Mouse (Mus musculus) liver, adult (tissue): ENCODE measurements around the gene Rnf152.
A peak's percentile ranks its signal among the peaks of the same experiment; 100 is the strongest.

Experiments
- GATA4 ChIP-seq: IDR thresholded peaks from 2 replicates; pipeline ENCODE4 v1.6.1; 2014; ENCODE audit warnings: mild to moderate bottlenecking, low read length; ENCODE audit not compliant: insufficient replicate concordance

Rnf152 gene

DNA sequence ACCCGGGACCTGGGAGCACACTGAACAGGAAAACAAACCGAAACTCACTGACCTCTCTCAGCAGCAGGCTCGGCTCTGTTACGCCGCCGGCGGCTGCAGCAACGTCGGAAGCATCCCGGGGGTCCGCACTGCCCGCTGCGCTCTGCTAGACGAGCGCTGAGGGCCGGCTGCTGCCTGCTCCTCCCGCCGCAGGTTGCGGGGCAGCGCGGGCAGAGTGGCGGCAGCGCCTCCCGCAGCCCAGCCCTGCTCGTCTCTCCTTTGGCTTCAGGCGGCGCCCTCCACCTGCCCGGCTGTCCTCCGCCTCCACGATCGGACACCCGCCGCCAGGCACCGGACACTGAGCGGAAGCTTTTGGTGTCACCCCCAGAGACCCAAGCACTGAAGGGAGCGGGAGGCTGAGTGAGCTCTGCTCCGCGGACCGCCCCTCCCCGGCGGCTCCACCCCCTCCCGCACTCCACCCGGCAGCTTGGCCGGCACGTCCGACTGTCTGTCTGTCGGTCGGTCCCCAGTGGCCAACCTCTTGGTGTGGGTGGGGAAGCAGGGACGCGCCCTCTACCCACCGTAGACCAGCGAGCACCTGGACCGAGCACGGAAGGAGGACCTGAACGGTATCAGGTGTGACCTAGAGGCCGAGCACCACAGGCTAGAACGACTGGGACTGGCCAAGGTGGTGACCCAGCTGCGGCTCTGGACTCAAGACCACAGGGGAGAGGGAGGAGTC, at the start of gene Rnf152:
Gene Rnf152 (minus strand): TSS at position 420 of the 721 bp plus-strand sequence.
- TF ChIP-seq GATA4: peak; percentile 19; the same call in 1 of the 2 replicates

DNA sequence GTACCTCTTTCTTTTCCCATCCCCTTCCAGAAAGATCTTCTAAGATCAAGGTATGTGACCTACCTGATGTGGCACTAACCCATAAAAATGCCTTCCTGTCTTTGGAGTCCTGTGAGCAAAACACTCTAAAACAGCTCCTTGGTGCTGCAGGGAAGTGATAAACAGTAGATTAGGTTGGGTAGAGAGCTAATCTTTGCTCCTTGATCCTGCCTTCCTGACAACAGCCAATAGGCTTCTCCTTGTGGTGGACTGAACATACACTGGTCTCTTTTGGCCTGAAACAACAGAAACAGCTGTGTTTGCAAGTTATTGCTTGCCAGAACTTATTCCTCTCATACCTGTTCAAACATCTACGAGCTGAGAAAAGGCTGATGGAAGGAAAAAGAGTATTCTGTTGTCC, 46.3 kb upstream of the Rnf152 start:
- TF ChIP-seq GATA4: no peak

DNA sequence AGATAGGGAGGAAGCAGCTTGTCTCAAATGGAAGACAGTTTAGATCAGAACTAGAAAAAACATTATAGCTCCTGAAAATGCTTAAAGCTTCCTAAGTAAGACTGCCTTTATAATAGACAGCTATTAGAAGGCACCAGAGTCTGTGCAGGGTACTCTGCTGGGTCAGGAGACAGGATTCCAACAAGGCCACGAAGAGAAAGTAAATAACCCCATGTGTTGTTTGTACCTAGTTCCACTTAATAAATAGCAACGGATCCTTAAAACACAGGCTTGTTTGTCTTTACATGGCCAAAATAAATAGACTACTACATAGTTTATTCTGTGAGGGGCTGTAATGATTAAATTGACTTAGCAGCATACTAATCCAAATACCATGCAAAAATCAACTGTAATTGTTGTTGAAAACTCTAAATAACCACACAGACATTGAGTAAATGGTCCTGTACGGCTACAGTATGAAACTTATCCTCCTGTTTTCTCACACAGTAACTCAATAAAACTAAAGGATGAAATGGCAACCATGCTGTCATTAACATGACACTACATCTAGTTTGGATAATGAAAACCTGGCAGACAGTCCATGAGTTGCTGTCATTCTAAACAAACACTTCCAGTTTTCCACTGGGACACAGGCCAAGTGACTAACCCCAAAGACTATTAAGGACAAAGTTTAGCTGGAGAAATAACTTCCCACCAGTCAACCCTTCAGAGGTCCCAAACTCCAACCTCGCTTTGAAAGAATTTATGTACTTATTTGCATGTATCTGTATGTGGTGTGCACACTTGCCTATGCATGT, 27.8 kb upstream of the Rnf152 start:
- TF ChIP-seq GATA4: no peak

DNA sequence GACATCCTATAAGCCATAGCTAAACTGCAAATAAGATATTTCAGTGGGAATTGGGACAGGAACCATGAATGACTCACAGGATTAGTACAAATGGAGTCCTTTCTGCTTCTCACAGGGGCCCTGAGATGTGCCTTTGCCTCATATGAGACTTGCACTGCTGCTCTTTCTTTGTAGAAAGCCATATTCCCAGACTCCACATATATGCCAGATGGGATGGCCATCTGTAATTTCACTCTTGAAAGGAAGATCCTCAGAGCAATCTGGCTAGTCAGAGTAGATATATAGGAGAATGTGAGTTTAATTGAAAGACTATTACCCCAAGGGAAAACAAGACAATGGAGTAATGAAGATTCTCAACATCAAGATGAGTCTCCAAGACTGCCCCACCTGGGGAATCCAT, 21.0 kb upstream of the Rnf152 start:
- TF ChIP-seq GATA4: no peak

DNA sequence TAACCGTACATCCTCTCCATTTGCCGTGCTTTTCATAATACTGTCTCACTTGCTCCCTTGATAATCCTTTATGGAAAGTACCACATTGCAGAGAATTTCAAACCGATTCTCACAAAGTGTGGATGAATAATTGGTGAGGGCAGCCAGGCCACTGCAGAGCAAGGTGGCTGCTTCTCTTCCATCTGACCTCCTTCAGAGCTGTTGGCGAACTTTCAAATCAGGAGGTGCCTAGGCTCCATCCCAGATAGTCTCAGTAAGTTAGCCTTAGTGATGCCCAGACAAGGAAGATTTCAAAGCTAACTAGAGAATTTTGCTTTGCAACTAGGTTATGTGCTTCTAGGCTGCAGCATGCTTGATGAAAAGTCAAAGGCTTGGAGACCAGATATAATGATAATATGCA, 18.1 kb upstream of the Rnf152 start:
- TF ChIP-seq GATA4: no peak

DNA sequence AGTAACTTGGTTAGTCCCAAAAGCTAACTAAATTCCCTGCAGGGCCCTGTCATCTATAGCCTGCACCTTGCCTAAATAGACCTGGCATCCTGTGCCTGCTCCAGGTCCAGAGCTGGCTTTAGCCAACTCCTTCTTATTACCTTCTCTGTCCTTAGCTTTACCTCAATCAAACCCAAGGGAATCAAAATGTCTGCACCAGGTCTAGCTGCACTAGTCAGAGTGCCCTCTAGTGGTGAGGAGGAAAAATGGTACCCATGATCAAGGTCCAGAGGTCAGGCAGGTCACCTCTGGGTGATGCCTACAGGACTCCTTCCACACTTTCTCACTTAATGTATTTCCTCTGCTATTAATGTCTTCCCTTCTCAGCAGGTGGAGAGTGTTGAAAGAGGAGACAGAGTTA, 6.2 kb upstream of the Rnf152 start:
- TF ChIP-seq GATA4: no peak

DNA sequence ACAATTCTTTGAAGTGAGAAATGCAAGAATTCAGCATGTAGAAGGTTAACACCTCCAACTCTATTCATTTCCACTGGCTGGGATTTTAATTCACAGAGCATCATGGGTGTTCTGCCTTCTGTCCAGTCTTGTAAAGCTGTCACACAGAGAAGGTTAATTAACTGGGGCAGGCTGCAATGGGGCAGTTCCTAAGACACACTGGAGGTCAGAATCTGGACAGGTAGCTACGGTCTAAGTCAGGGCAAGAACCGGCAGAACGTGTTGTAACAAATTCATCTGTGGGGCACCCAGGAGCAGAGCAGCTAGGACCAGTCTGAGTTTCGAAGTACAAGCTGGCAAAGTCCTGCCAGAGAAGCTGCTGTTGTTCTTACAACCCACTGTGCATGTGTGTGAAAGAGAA, 2.4 kb upstream of the Rnf152 start:
- TF ChIP-seq GATA4: no peak

DNA sequence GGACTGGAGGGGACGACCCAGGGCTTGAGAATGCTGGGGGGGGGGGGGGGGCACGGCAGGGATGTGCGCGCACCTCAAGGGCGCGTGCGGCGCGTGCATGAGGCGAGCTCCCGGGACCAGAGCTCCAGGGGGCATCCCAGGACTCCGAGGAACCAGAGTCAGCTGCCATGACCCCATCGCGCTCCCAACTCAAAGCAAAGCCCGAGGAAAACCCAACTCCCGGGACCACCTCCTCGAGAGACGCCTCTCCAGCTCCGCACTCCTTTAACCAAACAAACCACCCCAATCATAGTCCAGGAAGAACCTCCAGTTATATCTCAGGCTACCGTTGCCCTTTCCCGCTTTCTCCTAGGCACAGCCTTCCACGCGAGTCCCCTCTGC, 610 bp downstream of the Rnf152 start:
- no peak for TF ChIP-seq GATA4

DNA sequence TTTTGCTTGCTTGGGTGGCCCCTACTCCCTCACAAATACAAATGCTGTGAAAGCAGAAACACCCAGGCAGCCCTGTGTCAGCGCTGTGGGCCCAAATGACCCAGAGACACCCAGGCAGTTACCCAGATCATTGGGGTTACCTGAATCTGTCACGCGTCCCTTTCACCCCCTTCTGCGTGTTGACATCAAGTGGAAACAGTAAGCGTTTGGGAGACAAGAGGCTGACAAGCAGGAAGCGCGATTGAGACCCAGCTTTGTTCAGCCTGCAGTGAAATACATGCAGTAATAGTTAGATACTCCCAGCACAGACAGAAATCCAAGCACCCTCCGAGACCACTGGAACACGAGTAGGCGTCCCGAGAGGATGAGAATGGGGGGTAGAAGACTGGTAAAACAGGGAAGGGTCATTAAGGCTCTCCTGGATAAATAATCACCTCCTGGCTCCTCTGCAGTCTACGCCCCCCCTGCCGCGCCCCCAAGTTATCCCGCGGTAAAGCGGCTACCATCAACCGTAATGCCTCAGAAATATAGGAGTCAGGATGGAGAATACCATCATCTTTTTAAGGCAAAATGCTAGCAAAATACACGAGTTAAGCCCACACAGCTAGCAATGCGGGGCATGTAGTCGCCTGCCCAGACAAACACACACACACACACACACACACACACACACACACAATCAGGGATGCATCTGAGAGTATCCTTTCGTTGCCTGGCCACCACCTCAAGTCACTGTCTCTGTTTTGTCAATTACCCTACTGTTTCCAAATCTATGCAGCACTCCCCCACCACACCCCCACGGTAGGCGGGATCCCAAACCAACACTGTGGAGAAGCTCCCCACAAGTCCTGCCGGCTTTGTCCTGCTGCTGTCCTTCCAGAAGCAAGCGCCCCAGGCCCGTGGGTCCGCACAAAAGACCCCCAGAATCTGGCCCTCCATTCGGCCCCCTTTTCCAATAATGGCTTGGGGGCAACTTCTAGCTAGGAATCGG, 1.3 kb downstream of the Rnf152 start:
- TF ChIP-seq GATA4: no peak

DNA sequence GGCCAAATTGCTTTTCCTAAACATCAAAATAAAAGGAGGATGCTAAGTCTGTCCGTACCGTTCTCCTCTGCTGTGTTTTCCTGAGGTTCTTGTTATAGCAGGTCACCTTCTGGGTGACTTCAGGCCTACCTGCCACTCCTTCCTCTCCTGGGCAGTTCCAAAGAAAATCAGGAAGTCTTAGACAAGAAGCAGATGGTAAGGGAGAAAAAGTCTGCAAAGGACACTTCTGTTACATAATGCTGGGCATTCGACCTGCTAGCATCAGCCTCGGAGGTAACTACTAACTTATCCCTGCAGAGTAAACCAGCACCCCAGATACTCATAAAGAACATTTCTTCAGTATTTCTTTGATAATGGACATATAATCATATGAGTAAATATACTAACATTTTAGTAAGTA, 4.7 kb downstream of the Rnf152 start:
- TF ChIP-seq GATA4: no peak

DNA sequence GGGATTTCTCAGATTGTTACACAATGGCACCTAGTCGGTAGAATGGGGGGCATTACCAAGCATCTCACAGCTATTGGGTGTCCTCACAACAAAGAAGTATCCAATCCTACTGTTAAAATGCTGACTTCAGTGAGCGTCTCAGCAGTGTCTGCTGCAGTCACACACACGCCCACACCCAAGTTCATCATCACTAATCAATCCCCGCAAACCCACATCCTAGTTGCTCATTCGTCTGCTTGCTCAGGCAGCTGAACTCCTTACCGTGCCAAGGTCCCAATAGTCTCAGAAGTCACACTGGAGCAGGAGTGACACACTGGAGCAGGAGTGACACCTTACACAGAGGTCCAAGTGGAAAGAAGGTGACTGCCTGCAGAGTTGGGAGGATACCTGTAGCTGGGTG, 14.2 kb downstream of the Rnf152 start:
- TF ChIP-seq GATA4: no peak

DNA sequence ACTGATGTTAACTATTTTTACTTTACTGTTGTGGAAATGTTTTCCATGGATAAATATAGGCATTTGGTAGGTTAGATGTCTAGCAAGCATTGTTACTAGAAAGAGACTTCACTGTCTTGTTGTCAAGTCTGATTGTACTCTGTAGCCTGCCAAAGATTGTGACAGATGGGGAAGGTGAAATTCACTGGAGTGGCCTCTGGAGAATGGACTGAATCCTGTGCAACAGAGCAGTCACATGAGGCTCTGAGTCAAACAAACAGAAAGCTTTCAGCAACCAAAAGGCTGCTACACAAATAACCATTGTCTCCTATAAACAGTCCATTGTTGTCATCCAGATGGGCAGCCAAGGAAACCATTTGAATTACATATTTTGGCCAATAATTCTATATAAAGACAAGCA, 15.6 kb downstream of the Rnf152 start:
- TF ChIP-seq GATA4: no peak

DNA sequence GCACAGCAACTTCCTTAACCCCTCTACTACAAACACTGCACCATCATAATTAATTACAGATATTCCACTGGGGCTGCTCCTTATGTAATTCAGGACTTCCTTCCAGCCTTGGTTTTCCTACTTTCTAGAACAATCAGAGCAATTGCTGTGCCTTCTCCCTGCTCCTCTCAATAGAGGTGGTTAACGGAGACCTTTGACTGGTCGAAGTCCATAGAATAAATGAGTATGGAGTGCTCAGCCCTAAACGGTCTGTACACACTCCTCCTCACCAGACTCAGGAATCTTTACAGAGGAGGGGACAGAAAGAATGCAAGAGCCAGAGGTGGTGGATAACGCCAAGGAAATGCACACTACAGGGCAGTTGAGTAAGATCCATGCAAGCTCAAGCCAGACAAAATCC, 19.1 kb downstream of the Rnf152 start:
- TF ChIP-seq GATA4: no peak

DNA sequence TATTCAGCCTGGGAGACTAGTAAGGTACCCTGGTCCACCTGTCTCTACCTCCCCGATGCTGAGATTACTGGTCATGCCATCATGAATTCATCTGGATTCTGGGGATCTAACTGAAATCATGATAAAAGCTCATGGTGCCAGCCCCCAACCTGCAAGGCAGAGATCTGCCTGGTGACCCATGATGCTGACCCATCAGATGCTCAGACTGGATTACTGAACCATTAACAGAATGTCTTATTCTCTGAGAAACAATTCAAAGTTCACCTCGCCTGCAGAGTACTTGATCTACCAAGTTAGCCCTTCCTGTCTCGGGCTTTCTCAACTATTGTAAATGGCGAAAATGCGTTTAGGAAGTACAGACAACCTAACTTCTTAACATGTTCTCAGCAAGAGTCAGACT, 20.4 kb downstream of the Rnf152 start:
- TF ChIP-seq GATA4: no peak

DNA sequence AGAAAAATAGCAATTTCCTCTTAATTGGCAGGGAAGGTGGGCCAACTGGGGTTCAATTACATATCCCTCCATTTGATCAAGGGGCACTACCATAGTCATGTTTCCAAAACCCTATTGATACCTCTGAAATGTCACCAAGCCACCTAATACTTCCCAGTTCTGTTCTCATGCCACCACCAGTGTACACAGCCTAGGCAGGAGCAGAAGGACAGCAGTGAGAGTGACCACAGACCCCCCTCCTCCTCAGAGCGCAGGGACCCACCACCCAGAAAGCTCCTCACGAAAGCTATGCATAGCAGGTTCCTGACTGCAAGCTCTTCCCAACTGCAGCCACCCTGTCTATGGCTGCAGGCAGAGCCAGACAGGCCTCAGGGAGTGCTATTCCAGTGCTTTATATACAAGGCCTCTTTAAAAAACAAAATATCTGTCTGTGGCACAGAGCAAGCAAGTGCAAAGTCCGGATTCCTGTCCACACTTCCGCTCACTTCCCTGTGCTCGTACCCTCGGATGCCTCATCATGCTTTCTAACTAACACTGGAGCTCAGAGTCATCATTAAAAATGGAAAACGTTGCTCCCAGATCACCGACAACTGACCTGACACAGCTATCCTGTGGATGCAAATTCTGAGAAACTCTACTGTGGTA, 24.3 kb downstream of the Rnf152 start:
- TF ChIP-seq GATA4: no peak
